Mouse (Mus musculus) midbrain, embryonic 14.5 days (tissue): ENCODE results near the gene Golga4. TPM values are rescaled to one million over a fixed set of nuclear protein-coding genes. Genes with fewer than 3 reads are reported as not detected.

ENCODE experiments used
- ATAC-seq: fragments of 200-750 bp; cut with Nextera tagmentation; 2 replicates; pipeline ENCODE4 v1.8.0; 2017; ENCODE audit warnings: moderate number of reproducible peaks, moderate library complexity; ENCODE audit not compliant: low FRiP score, low TSS enrichment
- DNase-seq: peaks from one replicate; pipeline ENCODE4 v3.0.0-alpha.2; 2015
- H3K27ac ChIP-seq: fragments of 300-500 bp; sonication (generic); replicated peaks from 2 replicates; pipeline ENCODE4 v1.5.1; 2014; ENCODE audit warnings: mild to moderate bottlenecking, low read depth, low read length, moderate library complexity
- H3K27me3 ChIP-seq: fragments of 300-500 bp; sonication (generic); 2 replicates; pipeline ENCODE4 v1.6.1; 2014; ENCODE audit warnings: low read length, control low read depth, mixed read lengths; ENCODE audit not compliant: control insufficient read depth, insufficient read depth
- H3K36me3 ChIP-seq: fragments of 300-500 bp; sonication (generic); 2 replicates; pipeline ENCODE4 v1.6.1; 2014; ENCODE audit warnings: low read length, control low read depth; ENCODE audit not compliant: control insufficient read depth, insufficient read depth
- H3K4me1 ChIP-seq: fragments of 300-500 bp; sonication (generic); 2 replicates; pipeline ENCODE4 v1.6.1; 2014; ENCODE audit warnings: mild to moderate bottlenecking, antibody characterized with exemption, low read length, control low read depth; ENCODE audit not compliant: control insufficient read depth, insufficient read depth
- H3K4me2 ChIP-seq: fragments of 300-500 bp; sonication (generic); 2 replicates; pipeline ENCODE4 v1.6.1; 2014; ENCODE audit warnings: mild to moderate bottlenecking, low read length, moderate library complexity
- H3K4me3 ChIP-seq: fragments of 300-500 bp; sonication (generic); replicated peaks from 2 replicates; pipeline ENCODE4 v1.5.1; 2014; ENCODE audit warnings: low read depth, low read length
- H3K9ac ChIP-seq: fragments of 300-500 bp; sonication (generic); replicated peaks from 2 replicates; pipeline ENCODE4 v1.6.1; 2014; ENCODE audit warnings: mild to moderate bottlenecking, low read length, moderate library complexity
- H3K9me3 ChIP-seq: fragments of 300-500 bp; sonication (generic); 2 replicates; pipeline ENCODE4 v1.6.1; 2016; ENCODE audit warnings: low read length, control low read depth, mixed read lengths; ENCODE audit not compliant: control insufficient read depth
- WGBS: fragments of 180-500 bp; shearing (Covaris S2); extraction: QIAGEN DNeasy Blood & Tissue Kit; methylation state at CpG from one replicate; pipeline ENCODE4 v1.1.7; 2014; 5-methylcytosine and 5-hydroxymethylcytosine counted together
- polyA plus RNA-seq: library from polyadenylated mRNA; unstranded; fragments of >200 nt; fragmentation: Nextera tagmentation; extraction: Ambion mirVana; gene quantifications from 2 replicates; pipeline ENCODE4 v1.2.1, GENCODE M21; 2014

The Golga4 gene
- polyA plus RNA-seq, 1 experiment from 2014 or later: 53.3 TPM

GRCm38 (mm10) chr9:118608556-118608955 is 102.5 kb downstream of the Golga4 start:
- peaks cover 10% of the 10 kb centered on the region; the same call in 1 of the 2 replicates for H3K27me3 ChIP-seq
- H3K9me3 ChIP-seq: no peaks in the 10 kb centered on the region
- no peak overlapping the region for H3K4me2 ChIP-seq
- no peak overlapping the region for H3K9ac ChIP-seq
- no peak overlapping the region for H3K27ac ChIP-seq
- H3K4me3 ChIP-seq: no peak overlapping the region
- no peaks in the 10 kb centered on the region for H3K4me1 ChIP-seq
- DNase-seq (no peak), ATAC-seq (no peak)
- no peaks in the 10 kb centered on the region for H3K36me3 ChIP-seq
- WGBS: 53% methylated on average over 4 of the region's 4 CpGs

DNA sequence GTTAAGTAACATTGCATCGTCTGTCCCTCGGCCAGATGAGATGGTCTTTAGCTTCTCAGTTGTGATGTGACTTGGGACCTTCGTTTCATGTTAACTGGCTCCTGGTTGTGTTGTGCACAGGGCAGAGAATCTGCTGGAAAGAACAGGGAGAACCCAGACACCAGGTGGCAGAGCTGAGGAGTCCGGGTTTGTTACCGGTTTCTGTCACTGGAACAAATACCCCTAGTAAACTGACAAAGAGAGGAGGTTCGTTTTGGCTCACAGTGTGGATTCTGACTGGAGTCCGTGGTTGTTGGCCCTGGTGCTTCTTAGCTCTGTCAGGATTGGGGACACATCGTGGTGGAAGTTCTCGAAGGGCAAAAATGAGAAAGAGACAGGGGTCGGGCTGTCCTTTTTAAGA is 104.0 kb downstream of the Golga4 start:
- H3K36me3 ChIP-seq: no peaks in the 10 kb centered on the region
- H3K4me3 ChIP-seq: no peak overlapping the region
- 64% methylated on average over 10 of the region's 10 CpGs for WGBS
- no peaks in the 10 kb centered on the region for H3K9me3 ChIP-seq
- H3K4me2 ChIP-seq: no peak overlapping the region
- H3K9ac ChIP-seq: no peak overlapping the region
- H3K27me3 ChIP-seq: peaks cover 10% of the 10 kb centered on the region; the same call in 1 of the 2 replicates
- H3K4me1 ChIP-seq: no peaks in the 10 kb centered on the region
- DNase-seq (peak; percentile 31), ATAC-seq (no peak)
- no peak overlapping the region for H3K27ac ChIP-seq

DNA sequence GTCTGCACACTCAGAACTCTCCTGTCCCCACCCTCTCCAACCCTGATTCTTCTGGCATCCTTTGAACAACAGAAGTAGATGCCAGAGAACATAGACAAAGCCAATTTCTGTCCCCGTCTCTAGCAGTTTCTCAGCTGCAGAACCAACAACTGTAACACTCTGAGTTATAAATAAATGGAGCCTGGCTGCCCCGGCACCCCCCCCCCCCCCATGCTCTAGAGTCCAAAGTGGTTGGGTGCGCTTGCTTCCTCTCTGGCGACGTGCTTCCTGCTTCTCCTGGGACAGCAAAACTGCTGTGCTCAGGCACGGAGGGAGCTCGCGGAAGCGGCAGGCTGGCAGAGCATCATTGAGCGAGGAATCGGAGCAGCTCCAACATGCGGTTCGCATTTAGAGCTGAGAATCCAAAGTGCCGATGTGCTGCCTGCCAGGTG is 105.1 kb downstream of the Golga4 start:
- H3K27ac ChIP-seq: no peak overlapping the region
- no peak overlapping the region for H3K9ac ChIP-seq
- no peak overlapping the region for H3K4me3 ChIP-seq
- H3K4me2 ChIP-seq: peak overlapping the region; percentile 13; the same call in 1 of the 2 replicates
- DNase-seq (peak; percentile 38), ATAC-seq (no peak)
- H3K4me1 ChIP-seq: no peaks in the 10 kb centered on the region
- 54% methylated on average over 14 of the region's 14 CpGs for WGBS
- no peaks in the 10 kb centered on the region for H3K9me3 ChIP-seq
- H3K27me3 ChIP-seq: peaks cover 10% of the 10 kb centered on the region; the same call in 1 of the 2 replicates
- no peaks in the 10 kb centered on the region for H3K36me3 ChIP-seq

DNA sequence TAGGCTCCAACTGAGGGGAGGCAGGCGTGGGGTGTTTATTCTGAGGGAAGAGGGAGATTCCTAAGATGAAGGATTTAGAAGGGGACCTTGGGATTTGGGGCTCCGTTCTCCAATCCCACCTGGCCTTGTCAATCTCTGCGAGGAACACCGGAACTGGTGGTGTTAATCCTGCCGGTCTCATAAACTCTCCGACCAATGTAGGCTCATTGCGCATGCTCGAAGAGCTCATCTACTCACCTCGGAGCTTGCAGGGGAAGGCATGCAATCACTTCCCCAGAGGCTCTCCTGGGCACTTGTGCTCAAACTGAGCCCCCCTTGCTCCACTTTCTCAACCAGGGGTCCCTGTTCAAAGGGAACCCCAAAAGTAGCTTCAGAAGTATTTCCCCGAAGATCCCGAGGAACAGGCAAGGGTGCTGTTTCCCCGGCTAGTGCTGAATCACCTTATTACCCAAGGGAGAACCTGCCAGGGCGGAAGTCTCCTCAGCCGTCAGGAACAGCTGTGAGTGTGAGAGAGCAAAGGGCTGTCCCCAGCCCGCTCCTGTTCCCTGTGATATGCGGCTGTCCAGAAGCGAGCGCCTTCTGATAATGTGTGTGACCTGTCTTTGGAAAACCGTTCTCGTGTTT is 106.0 kb downstream of the Golga4 start:
- Histone ChIP-seq H3K4me2 (no peak overlapping the region), H3K4me1 (no peaks in the 10 kb centered on the region), H3K9ac (no peak overlapping the region), H3K27me3 (peaks cover 9% of the 10 kb centered on the region; the same call in 1 of the 2 replicates), H3K27ac (no peak overlapping the region), H3K4me3 (no peak overlapping the region), H3K36me3 (no peaks in the 10 kb centered on the region), H3K9me3 (no peaks in the 10 kb centered on the region)
- no peak for ATAC-seq
- WGBS: 61% methylated on average over 20 of the region's 20 CpGs
- DNase-seq: no peak

GRCm38 (mm10) chr9:118617237-118617636 is 111.2 kb downstream of the Golga4 start:
- Histone ChIP-seq H3K27me3 (no peaks in the 10 kb centered on the region), H3K4me3 (no peak overlapping the region), H3K36me3 (no peaks in the 10 kb centered on the region), H3K4me2 (no peak overlapping the region), H3K4me1 (no peaks in the 10 kb centered on the region), H3K27ac (no peak overlapping the region), H3K9me3 (no peaks in the 10 kb centered on the region), H3K9ac (no peak overlapping the region)
- no peak for ATAC-seq
- no peak for DNase-seq
- WGBS: 80% methylated on average over 5 of the region's 5 CpGs

GRCm38 (mm10) chr9:118618732-118619250 is 112.7 kb downstream of the Golga4 start:
- no peak for ATAC-seq
- Histone ChIP-seq H3K36me3 (no peaks in the 10 kb centered on the region), H3K4me3 (no peak overlapping the region), H3K9ac (no peak overlapping the region), H3K27me3 (no peaks in the 10 kb centered on the region), H3K4me2 (no peak overlapping the region), H3K4me1 (no peaks in the 10 kb centered on the region), H3K27ac (no peak overlapping the region), H3K9me3 (no peaks in the 10 kb centered on the region)
- 96% methylated on average over 3 of the region's 3 CpGs for WGBS
- DNase-seq: no peak

DNA sequence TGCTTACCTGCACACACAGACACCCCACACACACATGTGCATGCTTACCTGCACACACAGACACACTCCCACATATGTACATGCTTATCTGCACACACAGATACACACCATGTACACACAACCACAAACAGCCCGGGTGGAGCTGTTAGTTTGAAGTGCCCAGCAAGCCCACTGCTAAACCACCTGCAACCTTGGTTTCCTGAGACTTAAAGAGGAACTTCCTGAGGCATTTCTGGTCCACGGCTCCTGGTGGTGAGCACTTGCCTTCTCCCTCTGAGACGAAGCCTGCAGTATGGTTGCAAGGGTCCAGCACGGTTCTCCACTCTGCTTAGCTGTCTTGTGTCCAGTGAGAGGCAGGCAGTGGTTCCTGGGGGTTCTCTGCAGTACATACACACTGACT is 114.7 kb downstream of the Golga4 start:
- H3K4me3 ChIP-seq: no peak overlapping the region
- no peaks in the 10 kb centered on the region for H3K9me3 ChIP-seq
- H3K4me1 ChIP-seq: peaks cover 2% of the 10 kb centered on the region; the same call in 1 of the 2 replicates
- 71% methylated on average over 4 of the region's 4 CpGs for WGBS
- H3K27me3 ChIP-seq: no peaks in the 10 kb centered on the region
- no peak overlapping the region for H3K4me2 ChIP-seq
- DNase-seq (no peak), ATAC-seq (no peak)
- no peak overlapping the region for H3K9ac ChIP-seq
- no peak overlapping the region for H3K27ac ChIP-seq
- H3K36me3 ChIP-seq: no peaks in the 10 kb centered on the region

- 93% methylated on average over 6 of the region's 6 CpGs for WGBS
- peaks cover 2% of the 10 kb centered on the region; the same call in 1 of the 2 replicates for H3K4me1 ChIP-seq
- H3K4me3 ChIP-seq: no peak overlapping the region
- no peak overlapping the region for H3K4me2 ChIP-seq
- H3K36me3 ChIP-seq: no peaks in the 10 kb centered on the region
- ATAC-seq (no peak), DNase-seq (no peak)
- H3K27ac ChIP-seq: no peak overlapping the region
- no peaks in the 10 kb centered on the region for H3K9me3 ChIP-seq
- no peaks in the 10 kb centered on the region for H3K27me3 ChIP-seq
- H3K9ac ChIP-seq: no peak overlapping the region
Observed at GRCm38 (mm10) chr9:118621691-118622090, 115.6 kb downstream of the Golga4 start.
